Mouse (Mus musculus) gastrocnemius, postnatal 10 days (tissue): Measurements from ENCODE around the gene Gm49383. TPM values are rescaled to one million over a fixed set of nuclear protein-coding genes. Genes with fewer than 3 reads are reported as not detected.
A peak's percentile ranks its signal among the peaks of the same experiment; 100 is the strongest.
"Not testable (repeated sequence)": the region's sequence is repeated elsewhere in the genome, so short reads cannot be mapped to it uniquely, and the experiment has no call there.

Experiments used
- DNase-seq: peaks from one replicate; pipeline ENCODE4 v3.0.0; 2021; ENCODE audit warnings: mixed read lengths
- total RNA-seq, 2 experiments: library from RNA; stranded (reverse); gene quantifications; 2 replicates each; pipeline ENCODE4 v1.2.3; 2021

Gm49383 gene
- total RNA-seq, 2 experiments from 2014 or later = 2.7 to 3.4 TPM

DNA sequence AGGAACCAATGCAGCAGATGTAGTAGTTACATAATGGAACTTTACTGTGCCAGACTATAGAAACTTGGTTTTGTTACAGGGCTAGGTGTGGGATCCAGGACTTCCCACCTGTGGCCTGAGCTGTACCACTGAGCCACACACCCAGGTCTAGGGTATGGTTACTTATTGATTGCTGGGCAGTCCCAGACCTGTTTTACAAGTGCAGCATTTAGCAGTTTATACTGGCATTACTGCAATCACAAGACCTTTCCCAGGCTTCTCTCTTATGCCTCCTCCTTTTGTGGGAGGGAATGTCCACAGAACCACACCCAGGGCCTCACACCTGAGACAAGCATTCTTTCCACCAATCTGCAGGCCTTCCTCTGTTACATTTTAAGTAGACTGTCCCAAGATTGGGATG is 2.1 kb upstream of the Gm49383 start:
- no peak for DNase-seq

DNA sequence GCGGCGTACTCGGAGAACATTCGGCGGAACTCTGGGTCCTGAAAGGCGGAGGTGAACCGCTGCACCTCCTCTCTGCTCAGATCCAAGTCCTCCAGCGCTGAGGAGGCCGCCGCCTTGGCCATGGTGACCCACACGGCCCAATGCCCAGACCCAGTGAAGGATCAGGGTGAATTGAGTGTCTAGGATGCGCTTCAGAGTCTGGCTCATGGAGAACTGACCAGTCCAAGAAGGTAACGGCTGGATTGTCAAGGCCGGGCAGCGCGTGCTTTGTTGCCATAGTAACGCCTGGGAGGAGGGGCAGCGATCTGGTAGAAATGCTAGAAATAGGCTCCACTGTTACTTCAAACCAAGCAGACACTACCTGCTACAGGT is 1.2 kb upstream of the Gm49383 start, which contains the start of gene Dnaaf2:
TSS of gene Dnaaf2 (minus strand) at position 266 of the 372 bp plus-strand sequence.
- peak; percentile 61 for DNase-seq

DNA sequence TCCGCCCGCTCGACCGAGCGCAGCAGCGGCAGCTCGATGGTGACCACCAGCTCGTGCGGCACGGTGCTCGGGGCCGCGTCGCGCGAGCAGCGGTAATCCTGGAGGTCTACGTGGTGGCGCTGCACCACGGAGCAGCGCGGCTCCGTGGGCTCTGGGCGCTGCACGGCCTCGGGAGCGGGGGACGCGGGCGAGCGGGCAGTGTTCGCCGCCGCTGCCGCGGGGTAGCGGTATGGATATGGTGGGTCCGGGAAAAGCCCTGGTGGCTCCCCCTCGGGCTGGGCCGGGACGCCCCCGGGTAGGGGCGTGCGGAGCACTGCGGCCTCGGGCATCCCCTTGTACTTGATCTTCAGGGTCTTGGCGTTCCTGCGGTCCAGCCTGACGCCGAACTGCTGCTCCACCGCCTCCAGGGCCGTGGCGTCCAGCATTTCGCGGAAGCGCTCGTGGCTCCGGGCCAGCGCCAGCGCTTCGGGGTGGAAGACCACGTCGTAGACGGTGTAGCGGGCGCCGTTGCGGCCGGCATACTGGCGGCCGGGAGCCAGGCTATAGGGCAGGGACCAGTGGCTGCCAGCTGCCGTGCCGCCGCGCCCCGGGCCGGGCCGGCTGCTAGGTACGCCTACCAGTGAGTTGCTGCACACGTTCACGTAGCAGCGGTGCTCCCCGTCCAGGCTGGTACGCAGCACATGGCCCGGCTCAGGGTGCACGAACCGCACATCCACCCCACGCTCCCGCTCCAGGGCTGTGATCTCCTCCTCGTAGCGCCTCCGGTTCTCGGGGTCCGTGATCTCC is 667 bp upstream of the Gm49383 start:
- peak; percentile 72 for DNase-seq

DNA sequence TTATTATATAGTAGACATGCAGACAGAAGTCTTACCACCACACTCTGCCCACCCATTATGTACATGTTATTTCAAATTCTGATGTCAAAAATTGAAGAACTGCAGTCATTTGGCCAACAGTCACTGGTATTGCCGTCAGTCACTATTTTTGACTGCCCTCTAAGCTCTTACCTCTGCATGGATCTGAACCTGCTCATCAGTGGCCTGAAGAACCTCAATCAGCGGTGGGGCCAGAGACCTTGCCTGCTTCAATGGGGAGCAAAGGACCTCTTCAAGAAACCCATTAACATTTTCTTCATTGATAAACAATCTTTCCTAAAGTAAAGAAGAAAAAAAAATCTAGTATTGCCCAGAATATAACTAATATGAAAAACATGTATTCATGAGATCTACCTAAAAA is 4.3 kb downstream of the Gm49383 start:
- DNase-seq = no peak

DNA sequence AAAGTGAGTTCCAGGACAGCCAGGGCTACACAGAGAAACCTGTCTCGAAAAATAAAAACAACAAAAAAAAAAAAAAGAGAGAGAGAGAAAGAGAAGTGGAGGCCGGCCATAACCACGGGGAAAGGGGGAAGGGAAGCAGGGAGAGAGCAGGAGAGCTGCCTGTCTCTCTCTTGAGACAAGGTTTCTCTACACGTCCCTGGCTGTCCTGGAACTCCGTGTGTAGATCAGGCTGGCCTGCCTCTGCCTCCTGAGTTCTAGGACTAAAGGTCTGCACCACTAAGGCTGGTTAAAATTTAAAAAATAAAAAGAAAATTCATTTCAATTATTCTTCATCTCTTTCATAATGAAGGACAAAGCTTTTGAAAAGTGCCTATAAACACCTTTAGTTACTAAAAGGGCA is 5.5 kb downstream of the Gm49383 start:
- no peak for DNase-seq

DNA sequence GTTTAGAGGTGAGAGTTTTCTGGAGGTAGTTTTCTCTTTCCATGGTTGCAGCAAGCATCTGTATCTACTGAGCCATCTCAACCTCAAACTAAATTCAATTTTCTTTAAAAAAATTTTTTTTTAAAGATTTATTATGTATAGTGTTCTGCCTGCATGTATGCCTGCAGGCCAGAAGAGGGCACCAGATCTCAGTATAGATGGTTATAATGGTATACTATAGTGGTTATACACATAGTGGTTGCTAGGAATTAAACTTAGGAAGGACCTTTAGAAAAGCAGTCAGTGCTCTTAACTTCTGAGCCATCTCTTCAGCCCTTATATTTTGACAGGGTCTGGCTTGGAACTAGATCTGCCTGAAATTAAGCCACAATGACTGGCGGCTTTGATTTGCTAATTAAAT is 6.4 kb downstream of the Gm49383 start:
- DNase-seq = no peak

DNA sequence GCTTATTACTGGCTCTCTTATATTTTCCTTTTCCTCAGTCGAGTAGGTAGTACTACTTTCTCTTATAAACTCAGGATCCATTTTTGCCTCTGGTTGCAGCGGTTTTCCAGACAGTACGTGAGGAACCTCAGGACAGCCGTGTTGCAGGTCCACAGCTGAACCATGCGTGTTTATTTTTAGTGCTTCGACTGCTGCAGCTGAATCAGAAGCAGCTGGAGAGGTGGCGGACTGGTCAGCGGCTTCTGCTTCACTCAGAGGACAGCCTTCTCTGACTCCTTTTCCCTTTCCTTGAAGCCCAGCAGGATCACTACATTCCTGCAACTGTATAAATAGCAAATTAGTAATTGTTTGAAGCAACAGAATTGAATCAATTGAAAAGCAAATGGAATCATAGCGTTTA is 6.8 kb downstream of the Gm49383 start:
- DNase-seq = no peak

DNA sequence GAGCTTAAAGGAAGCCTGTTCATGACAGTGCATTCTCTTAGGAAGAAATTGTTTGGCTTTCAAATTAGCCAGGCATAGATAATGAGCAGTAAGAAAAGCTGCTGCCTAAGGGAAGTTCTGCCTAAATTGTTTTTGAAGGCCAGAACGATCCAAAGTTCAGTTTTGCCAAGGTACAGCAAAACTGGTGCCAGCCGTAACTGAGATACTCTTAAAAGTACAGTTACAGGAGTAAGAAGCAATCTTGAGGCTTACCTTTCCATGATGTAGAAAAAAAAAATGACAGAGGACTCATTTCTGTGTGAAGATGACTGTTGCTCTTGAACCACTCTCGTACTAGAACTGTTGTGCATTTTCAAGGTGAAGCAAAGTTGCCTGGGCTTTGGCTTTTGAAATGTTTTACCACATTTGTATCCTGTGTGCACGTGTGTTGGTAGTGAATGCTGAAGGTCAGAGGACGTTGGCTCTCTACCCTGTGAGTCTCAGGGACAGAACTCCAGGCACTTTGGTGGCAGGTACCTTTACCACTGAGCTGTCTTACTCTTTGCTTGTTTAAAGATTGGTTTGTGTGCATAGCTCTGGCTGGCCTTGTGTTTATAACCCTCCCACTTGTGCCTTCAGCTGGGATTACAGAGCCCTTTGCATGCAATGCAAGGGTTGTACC is 10.0 kb downstream of the Gm49383 start:
- no peak for DNase-seq

DNA sequence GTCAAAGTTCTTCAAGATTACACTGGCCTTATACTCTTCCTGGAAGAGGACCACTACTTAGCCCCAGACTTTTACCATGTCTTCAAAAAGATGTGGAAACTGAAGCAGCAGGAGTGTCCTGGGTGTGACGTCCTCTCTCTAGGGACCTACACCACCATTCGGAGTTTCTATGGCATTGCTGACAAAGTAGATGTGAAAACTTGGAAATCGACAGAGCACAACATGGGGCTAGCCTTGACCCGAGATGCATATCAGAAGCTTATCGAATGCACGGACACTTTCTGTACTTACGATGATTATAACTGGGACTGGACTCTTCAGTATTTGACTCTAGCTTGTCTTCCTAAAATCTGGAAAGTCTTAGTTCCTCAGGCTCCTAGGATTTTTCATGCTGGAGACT is 11.5 kb downstream of the Gm49383 start:
- DNase-seq = no peak

DNA sequence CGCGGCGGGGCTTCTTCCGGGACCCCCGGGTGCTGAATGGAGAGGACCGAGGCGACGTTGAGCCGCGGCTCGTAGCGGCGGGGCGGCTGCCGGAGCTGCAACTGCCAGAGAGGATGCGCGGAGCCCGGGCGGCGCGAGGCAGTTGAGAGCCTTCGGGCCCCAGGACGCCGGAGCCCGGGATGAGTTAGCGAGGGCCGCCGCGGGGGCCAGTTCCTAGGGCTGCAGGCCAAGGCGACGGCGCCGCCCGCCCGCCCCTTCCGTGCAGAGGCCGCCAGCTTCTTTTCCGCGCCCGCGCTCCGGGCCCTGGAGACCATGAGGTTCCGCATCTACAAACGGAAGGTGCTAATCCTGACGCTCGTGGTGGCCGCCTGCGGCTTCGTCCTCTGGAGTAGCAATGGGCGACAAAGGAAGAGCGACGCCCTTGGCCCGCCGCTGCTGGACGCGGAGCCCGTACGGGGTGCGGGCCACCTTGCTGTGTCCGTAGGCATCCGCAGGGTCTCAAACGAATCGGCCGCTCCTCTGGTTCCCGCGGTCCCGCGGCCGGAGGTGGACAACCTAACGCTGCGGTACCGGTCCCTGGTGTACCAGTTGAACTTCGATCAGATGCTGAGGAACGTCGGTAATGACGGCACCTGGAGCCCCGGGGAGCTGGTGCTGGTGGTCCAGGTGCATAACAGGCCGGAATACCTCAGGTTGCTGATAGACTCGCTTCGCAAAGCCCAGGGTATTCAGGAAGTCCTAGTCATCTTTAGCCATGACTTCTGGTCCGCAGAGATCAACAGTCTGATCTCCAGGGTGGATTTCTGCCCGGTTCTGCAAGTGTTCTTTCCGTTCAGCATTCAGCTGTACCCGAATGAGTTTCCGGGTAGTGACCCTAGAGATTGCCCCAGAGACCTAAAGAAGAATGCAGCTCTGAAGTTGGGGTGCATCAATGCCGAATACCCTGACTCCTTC is 12.3 kb downstream of the Gm49383 start:
- peak; percentile 66 for DNase-seq

DNA sequence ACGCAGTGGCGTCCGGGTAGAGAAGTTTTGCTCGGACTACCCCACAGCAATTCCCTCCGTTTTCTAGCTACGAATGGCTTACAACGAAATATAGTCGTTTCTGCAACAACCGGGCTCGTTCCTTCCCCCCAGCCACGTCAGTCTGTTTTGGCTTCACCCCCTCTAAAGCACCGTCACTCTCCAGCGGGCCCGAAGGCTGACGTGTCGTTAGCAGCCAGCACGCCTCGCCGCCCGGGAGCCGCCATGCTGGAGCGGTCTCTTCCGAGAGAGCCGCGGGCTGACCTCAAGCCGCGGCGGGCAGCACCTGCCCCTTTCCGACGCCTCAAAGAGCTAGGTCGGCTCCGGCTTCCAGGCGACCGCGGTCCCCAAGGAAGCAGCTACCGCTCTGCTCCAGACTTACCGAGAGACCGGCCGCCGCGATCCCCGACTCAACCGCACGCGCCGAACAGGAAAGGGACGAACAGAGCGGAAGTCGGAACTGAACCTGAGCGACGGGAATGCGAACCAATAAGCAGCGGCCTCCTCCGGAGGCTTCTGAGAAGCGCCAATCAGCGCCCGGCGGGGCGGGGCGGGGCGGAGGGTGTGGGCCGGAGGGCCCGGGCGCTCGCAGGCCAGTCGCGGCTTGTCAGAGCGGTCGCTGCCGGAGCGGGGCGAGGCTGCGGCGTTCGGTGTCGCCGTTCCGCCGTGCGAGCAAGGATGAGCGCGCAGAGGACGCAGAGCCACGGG is 13.2 kb downstream of the Gm49383 start, which contains the start of the genes Rpl36al and Mgat2:
TSS of gene Rpl36al (minus strand) at position 501 of the 726 bp plus-strand sequence.
TSS of gene Mgat2 (plus strand) at position 575 of the 726 bp plus-strand sequence.
- DNase-seq = peak; percentile 99

DNA sequence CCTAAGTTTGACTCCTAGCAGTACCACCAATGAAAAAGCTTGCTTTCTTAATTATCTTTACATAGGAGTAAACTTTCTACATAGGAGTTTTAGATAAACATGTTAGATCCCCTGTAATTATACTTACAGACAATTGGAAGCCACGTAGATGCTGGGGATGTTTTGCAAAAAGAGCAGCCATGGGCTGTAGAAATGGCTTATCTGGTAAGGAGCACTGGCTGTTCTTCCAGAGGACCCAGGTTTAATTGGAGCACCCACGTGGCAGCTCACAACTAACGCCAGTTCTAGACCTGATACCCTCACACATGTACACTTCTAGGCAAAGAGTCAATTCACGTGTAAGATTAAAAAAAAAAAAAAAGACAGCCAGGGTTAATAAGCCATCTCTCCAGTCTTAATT is 15.1 kb downstream of the Gm49383 start:
- DNase-seq = no peak

DNA sequence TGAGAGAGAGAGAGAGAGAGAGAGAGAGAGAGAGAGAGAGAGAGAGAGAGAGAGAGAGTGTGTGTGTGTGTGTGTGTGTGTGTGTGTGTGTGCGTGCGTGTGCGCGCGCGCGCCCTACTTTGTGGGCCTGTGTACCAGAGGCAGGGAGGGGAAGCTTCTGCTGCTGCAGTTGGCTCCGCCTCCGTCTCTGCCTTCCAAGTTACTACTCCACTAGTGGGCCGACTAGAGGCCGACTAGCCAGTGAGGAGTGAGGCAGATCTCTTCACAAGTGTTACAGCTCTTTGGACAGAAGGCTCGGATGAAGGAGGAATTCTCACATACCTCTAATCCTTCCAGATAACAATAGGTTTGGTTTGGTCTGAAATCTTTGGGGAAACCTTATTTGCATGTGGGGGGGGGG is 17.5 kb downstream of the Gm49383 start:
- DNase-seq = no peak

DNA sequence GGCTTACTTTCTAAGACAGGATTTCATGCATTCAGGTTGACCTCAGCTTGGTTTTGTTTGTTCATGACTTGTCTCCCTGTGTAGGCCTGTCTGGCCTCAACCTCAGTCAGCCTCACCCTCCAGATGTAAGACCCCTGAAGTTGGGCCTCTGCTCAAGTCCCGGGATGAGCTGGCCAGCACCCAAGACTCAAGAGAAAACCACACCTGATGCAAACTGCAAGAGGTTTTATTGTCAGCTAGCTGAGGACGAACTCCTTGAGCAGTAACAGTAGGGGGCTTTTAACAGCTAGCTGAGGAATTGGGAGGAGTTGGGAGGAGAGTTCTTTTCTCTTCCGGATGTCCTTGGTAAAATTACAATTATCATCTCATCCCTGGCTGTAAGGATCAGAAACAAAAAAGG is 19.4 kb downstream of the Gm49383 start:
- DNase-seq = no peak

DNA sequence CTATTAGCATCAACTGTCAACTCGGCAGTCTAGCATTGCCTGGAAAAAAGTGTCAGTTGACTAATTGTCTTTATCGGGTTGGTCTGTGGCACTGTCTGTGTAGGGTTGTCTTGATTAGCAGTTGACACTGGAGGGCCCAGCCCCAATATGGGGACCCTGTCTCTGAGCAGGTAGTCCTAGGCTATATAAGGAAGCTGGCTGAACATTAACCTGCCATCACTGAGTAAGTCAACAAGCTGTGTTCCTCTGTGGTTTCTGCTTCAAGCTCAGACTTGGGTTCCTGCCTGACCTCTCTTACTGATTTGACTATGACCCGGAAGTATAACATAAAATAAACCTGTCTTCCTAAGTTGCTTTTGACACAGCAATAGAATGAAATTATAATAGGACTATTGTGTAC is 20.9 kb downstream of the Gm49383 start:
- no peak for DNase-seq

DNA sequence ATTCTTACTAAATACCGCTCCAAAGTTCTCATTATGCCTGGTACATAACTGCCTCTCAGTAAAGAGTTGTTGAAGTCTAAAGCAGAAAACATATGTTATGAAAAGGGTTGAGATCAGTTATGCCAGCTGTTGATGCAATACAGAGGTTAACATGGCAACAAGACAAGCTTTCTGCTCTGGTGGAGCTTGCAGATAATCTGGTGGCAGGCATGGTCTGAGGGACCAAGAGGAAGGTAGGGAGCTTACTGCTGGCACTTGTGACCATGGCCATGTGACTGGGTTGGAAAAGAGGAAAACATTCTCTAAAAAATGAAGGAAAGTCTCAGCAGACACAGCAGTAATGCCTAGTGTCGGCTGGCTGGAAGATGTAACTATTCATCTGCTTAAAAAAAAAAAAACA is 25.6 kb downstream of the Gm49383 start:
- no peak for DNase-seq

DNA sequence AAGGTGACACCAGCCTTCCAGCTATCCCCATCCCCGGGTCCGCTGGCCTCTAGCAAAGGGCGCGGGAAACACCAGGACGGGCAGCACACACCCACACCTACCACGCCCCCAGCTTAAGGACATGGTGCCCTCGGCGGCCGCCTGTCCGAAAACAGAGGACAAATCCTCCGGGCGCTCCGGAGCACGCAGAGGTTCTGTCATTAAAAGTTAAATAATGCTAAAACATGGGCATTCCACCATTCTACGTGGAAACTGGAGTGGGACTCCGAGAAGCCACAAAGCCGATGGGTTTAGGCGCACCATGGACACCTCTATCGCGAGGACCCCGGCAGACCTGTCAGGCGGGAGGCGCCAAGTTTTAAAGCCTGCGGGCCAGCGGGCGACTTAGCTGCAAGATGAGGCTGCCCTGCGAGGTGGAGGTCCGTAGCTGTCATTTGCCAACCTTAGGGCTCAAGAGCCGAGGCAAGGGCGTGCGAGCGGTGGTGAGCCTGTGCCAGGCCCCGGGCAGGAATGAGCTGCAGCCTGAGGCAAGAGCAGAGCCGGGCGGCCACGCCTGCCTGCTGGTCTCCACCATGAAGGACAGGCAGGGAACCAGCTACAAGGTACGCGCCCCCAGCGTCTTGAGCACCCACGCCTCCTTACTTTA is 28.3 kb downstream of the Gm49383 start, which contains the start of gene Lrr1:
TSS of gene Lrr1 (plus strand) at position 354 of the 646 bp plus-strand sequence.
- peak; percentile 83 for DNase-seq

DNA sequence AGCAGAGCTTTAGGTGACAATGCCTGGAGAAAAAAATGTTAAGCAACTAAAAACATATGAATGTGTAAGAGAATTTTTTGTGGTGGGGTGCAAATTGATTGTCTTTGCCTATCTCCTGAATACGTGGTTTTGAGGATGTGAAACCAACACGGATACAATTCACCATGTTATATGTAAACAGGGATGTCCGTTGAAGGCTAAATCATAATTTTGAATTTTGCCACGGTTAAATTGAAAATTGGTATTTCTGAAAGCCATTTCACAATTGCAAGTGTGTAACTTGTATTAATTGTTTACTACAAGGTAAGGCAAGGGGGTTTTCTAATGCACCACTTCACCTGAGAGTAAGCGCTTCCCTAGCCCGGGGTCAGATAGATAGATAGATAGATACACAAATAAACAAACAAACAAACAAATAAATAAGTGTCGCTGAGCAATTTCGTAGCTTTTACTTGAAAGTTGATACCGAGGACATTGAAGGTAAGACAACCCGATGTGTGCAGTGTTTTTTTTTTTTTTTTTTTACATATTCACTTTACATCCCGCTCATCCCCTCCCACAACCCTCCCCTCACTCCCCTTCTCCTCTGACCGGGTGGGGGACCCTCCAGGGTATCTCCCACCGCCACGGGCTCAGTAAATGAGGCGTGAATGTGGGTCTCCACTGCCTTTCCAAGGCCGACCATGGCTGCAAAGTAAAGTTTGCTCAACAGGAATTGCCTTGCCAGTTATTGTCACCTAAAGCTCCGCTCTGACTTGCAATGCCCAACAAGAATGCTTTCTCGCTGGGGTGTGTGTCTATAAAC is 29.0 kb downstream of the Gm49383 start:
- no peak for DNase-seq

DNA sequence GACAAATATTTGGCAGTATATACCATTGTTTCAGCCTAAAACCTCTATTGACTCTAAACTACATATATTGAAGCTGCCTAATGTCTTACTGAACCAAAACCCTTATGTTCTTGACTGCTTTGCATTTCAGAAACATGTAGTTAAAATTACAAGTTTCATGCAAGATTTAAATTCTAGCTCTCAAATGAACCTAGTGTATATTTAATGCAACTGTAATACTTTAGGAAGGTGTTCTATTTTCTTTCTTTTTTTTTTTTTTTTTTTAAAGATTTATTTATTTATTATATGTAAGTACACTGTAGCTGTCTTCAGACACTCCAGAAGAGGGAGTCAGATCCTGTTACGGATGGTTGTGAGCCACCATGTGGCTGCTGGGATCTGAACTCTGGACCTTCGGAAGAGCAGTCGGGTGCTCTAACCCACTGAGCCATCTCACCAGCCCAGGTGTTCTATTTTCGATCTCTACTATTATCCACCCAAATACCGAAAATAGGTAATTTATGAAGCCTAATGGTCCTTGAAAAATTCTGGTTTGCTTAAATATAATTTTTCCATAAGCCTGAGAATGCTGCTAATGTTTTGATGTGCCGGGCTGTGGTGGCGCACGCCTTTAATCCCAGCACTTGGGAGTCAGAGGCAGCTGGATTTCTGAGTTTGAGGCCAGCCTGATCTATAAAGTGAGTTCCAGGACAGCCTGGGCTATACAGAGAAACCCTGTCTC is 29.9 kb downstream of the Gm49383 start:
- not testable (repeated sequence) for DNase-seq

DNA sequence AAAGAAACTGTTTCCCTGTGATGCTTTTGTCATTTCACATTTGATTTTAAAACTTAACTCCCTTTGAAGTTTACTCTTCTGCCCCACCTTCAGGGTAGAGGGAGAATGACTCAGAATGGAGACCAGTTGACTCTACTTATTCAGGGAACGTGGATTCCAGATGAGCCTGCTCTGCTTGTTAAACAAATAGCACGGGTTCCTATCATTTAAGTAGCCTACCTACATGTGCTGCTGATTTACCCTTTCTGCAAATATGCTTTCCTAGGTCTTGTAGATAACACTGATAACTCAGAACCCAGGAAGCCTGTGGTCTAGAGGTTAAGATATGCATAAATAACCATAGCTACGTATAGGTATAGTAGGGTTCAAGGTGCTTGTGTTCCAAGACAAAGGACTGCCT is 32.0 kb downstream of the Gm49383 start:
- no peak for DNase-seq
